Mouse (Mus musculus): Measurements from ENCODE around the gene Creb3l1.

The Creb3l1 gene

DNA sequence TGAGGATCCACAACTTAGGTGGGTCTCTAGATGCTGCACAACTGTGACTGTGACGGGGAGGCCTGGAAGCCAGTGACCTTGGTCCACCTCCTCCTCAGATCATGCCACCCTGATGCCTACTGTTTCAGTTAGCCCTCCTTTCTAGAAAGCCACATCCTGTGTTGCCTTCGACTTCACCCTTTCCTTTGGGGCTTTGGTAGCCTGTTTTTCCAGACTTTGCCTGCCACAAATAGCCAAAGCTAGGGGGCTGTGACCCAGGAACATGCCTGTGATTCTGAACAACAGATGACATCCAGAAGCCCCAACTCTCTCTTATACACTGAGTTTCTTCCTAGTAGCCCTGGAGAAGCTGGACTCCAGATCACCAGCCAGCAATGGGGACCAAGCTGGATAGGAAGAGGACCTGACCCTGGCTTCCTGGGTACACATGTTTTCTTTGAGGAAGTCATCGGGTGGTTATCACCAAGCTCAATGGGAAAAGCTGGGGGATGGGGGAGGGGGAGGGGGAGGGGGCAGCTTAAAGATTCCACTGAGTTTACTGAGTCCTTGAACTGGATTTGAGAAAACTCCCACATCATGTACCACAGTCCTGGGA is 59.6 kb downstream of the Creb3l1 start:
- no peak for DNase-seq (ENCODE audit: low read depth, low spot score)

DNA sequence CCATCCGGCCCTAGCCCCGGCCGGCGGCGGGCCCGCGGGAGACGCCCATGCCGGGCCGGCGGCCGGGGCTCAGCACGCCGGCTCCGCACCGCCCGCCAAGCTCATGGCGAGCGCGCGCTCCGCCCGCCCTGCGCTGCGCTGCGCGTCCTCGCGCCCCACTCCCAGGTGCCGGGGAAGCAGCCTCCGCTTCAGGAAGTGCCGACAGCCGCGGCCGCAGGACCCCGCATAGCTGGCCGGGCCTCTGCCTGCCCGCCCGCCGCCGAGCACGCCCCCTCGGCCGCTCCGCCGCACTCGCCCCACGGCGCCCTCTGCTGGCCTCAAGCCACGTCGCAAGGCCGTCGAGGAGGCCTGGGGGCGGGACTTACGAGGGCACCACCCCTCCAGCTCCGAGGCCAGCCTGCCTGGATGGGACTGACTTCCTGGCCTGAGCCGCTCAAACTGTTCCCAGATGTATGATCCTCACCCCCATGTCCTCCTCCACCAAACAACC is 60.8 kb downstream of the Creb3l1 start:
- peak; percentile 89 for DNase-seq (ENCODE audit: low read depth, low spot score)

DNA sequence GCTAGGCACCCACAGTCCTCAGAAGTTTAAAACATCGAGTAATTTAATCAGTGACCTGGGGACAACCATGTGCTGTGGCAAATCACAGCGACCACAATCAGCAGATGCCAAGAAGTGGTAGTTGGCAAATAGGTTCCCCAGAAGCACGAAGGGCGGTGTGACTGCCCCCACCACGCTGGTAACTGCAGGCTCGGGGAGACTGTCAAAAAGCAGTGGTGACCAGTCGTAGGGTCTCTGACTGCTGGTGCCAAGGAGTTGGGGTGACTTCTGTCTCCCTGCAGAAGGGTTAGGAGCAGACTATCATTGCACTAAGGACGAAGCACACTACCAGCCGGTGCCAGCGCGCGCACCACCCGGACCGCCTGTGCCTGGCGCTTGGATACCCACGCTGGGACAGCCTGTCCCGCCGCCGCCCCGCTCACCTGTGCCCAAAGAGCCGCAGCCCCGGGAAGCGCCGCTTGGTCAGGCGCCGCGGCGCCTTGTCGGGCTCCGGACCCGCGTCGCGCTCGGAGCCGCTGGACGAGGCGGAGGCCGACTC is 61.4 kb downstream of the Creb3l1 start:
- no peak for DNase-seq (ENCODE audit: low read depth, low spot score)

DNA sequence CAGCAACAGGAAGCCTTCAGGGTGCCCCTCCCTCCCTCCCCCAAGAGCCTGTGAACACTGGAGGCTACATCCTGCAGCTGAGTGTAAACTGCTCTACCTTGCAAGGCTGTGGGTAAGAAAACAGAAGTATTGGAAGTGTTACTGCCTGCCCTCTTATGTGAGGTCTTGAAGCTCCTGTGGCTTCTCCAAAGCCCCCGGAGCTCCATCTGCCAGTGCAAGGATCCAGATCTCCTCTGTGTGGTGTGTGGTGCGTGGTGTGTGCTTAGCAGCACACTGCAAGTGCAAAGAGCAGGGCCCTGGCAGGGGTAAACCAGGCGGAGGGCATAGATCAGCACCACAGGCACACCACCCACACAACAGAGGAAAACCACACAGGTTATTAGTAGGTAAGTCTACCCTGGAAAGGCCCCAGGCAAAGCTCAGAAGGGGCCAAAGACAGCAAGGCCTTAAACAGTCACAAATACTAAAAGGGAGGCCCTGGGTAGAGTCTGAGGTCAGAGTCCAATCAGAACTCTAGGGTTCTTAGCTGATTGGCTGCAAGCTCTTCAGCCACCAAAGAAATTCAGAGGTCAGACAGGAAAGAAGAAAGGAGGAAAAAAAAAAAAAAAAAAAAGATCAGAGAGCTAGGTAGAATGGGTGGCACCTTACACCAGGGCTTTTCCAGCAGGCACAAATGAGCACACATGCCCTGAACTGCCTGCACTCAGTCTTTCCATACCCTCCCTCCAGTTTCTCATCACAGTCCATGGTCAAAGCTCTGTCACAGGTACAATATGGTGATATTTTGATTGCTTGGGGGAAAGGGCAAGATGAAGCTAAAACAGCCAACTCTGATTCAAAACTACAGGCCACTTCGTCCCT is 62.2 kb downstream of the Creb3l1 start:
- DNase-seq (ENCODE audit: low read depth, low spot score), result no peak

DNA sequence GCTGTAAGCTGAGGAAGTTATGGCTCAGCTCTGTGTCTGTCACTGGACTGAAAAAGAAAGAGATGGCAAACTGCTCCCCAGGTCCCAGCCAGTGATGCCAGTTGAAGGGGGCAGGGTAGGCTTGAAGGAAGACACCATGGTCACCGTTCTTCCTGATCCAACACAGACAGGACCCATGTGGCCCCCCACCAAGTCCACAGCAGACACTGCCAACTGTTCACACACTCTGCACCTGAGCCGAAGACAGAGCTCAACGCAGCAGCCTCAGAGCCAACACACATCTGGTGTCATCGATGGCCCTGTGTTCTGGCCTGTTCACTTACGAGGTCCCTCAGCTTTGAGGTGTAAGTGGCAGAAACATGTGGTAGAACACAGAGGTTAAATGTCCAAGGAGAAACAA is 63.8 kb downstream of the Creb3l1 start:
- DNase-seq (ENCODE audit: low read depth, low spot score), result no peak

DNA sequence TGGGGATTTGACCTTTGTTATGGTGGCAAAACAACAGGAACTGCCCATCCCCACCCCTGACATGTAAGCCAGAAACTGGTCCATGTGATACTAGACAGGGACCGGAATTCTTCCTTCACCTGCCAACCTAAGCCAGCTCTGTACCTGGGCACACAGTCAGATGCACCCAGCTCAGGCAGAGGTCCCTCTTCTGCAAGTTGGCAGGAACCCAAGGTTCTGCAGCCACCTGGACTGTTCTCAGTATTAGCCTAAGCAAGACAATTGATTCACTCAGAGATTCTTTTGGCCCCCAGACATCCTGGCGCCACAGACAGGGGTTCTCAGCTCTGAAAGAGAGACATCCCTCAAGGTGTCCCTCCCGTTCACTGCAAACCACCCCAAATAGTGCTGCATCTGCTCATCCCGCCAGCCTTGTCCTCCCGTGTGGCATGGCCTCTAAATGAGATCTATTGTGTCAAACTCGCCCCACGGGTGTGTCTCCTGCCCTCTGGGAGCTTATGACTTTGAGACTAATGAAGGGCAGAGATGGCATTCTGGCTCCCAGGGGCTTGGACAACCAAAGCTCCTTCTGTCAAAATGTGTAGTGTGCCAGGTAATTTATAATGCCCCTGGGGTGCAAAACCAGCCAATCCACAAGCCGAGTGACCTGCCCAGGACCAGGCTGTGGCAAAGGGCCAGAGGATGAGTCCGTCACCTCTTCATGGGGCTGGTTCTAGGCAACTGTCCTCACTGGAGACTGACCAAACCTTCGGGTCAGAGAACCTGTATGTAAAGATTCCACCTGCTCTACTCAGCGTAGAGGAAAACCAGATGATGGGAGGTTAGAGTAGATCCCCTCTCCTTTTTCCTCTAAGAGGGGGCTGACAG is 64.5 kb downstream of the Creb3l1 start:
- DNase-seq (ENCODE audit: low read depth, low spot score), result no peak

DNA sequence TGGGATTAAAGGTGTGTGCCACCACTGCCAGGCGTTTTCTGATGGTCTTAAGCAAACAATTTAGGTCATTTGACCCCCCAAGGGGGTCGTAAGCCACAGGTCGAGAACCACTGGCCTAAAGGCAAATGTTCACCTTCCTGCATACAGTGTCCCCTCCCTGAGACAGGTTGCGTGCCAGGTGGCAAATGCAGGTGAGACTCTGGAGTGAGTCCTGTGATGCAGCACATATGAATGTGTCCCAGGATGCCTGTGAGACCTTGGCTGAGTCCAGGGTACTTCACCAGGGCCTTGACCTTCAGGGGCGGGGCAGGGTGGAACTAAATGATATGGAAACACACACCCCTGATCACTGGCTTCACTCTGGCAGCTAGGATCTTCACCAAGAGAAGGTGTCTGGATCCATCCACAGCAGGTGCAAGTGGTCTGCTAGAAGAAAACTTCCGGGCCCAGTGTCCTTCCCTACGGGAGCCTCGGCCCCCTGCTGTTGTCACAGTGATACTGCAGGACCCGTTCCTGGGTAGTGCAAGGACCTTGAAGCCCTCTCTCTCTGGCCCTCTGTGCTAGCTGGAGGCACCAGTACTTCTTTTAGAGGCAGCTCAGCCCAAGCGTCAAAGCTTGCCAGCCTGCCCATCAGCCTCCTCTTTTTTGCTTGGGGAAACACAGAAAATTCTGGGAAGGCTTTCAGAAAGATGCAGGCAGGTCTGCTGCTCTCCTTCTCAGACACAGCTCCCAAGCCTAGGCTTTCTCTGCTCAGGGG is 65.4 kb downstream of the Creb3l1 start:
- DNase-seq (ENCODE audit: low read depth, low spot score), result no peak

DNA sequence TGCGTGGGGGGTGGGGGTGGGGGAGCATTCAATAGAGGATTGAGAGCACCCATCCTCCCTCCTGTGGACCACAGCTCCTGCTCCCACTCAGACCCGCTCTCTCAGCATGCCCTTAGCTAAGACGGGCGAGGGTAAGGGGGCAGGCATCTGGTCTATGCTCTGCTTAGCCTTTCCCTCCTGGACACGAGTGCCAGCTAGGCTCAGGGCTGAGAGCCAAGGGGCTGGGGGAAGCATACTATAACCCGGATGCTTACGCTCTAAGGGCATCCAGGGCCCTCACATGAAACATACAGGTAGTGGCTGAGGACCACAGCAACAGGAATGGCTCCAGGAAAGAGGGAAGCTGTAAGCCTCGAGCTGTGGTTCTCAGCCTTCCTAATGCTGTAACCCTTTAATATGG is 66.3 kb downstream of the Creb3l1 start:
- no peak for DNase-seq (ENCODE audit: low read depth, low spot score)

DNA sequence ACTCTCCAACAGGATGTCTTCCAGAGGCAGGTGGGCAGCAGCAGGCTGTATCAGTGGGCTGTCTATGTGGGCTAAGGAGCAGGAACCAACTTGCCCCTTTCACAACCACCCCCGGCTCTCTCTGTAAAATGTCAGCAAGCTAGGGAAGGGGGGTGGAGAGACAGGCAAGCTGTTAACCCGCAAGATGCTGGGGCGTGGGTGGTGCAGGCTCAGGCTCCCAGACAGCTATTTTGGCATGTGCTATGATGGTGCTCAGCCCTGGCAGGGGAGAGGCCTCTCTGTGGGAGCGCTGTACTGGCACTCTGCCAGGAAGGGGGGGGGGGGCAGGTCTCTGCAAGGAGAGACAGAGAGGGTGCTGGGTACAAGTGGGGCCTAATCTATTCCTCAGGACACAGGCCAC is 67.2 kb downstream of the Creb3l1 start:
- no peak for DNase-seq (ENCODE audit: low read depth, low spot score)

DNA sequence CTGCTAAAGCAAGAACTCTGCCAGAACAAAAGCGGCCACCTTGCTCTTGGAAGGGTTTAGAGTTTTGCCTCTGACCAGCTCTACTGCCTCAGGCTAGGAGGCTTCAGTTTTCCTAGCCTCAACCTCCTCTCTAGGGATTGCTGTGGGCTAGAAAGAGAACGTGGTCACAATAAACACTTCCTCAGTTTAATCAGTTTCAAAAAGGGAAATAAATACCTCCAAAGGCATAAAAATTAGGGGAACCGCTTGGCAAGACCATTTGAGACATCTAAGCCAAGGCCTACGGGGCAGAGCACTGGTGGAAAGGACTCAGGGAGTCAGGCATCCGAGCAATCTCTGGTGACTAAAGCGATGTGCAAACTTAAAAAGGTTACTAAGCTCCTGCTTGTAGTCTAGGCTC is 68.4 kb downstream of the Creb3l1 start:
- DNase-seq (ENCODE audit: low read depth, low spot score), result no peak

DNA sequence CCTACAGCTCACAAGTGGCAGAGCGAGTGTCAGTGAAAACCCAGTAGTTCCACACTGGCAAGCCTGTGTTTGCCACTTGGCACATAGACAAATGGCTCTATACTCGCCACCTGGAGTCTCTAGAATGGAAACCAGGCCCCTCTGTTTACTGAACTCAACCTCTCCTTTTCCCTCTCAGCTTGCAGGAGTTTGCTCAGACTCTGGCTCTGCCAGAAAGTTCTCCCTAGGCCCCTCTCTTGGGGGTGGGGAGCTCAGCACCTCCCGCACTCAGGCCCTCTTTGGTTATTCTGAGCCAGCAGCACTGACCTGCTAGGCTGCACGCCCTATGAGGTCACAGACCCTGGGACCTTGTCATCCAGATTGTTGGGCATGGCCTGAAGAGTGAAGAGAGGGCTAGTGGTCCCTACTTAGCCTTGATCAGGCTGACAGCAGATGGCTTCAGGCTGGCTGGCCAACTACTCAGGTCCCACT is 69.1 kb downstream of the Creb3l1 start:
- no peak for DNase-seq (ENCODE audit: low read depth, low spot score)

DNA sequence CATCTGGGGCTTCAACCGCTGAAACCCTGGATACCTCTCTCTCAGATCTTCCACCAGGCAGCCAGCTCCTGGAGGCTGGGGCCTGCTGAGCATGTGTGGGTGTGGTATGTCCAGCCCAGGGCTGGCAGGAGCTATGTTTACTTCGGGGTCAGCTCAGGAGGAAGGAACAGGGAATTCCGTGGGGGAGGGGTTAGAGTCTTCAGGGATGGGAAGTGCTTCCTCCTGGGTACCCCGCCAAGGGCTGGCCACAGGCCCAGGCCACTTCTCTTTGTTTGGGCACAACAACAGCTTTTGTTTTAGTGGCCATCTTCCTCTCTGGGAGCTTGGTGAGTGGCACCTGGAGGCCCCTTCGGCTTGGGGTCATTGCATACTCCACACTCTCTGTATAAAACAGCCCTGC is 70.5 kb downstream of the Creb3l1 start:
- no peak for DNase-seq (ENCODE audit: low read depth, low spot score)

DNA sequence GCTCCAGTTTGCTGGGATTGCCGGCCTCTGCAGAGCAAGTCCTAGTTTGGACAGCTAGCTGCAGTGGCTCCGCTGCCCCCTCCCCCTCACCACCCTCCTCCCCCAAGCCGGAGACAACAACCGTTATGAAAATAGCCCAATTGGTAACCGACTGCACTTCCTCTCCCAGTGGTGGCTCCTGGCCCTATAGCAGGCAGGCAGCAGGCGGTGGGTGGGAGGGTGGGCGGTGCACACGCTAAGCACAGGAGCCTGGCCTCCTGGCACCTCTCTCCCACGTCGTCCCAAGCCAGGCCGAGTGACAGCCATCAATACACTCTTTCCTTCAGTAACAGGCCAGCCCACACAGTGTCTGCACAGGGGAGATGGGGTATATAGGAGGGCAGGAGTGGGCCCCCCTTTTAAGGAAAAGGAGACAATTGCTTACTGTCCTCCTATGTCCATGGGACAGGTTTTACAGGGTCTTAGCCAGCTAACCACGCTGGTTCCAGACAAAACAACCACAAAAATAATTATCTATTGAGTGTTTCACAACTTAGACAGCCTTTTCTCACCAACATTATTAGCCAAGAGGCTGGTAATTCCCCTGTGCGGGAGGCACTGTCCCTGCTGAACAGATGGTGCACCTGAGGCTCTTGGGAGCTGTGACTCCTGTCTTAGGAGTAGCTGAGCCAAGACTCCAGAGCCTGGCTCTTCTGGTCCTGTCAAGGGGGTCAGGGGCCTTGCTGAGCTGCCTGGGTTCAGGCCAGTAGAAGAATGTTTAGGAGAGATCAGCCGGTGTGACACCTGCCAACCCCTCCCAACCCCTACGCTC is 73.8 kb downstream of the Creb3l1 start:
- DNase-seq (ENCODE audit: low read depth, low spot score), result no peak

DNA sequence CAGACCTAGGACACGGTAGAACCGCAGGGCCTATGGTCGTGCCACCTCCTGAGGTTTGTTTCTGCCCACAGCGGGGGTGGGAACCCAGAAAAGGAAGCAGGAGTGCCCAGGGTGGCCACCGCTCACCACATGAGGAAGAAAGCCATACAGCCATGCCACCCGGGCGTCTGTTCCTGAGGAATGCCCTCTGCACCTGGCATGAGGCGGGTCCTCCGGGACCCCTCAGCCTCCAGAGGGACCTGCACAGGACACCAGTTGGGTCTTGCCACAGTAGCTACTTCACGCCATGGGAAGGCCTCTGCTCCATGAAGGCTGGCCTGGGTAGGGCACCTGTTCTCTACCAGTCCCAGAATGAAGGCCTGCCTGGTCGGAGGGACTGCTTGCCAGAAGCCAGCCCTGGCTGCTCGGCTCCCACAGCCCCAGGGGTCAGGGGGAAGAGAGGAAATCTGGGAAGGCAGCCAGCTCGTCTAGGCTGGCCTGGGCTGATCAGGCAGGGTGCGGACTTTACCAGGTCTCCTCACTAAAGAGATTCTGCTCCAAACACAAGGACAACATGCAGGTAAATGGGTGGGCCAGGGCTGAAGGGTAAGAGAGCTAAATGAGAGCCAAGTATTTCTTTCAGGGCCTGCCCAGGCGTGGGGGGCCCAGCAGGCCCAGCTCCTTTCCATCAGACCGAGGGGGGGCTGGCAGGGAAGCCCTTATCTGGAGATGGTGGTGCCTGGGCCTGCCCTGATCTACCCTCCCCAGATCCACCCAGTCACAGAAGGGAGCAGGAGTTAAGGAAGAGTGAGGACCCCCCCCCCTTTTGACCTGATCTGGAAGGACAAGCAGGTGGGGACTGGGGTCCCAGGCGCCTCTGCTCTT is 74.7 kb downstream of the Creb3l1 start:
- no peak for DNase-seq (ENCODE audit: low read depth, low spot score)

DNA sequence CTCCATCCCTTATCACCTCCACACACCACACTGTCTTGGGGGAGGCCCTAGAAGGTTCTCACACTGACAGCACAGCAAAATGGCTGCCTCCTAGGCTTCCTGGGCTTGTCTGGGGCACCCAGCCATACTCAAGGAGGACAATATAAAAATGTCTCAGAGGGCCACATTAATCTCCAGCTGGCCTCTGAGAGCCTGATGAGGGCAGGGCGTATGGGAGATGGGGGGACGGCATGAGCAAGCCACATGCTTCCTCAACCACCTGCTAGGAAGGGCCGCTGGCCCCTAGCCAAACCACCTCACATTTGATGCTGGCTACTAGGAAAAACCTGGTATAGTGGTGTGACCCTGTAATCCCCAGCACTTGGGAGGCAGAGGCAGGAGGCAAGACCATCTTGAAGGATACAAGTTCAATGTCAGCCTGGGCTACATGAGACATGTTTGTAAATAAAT is 75.5 kb downstream of the Creb3l1 start:
- no peak for DNase-seq (ENCODE audit: low read depth, low spot score)

DNA sequence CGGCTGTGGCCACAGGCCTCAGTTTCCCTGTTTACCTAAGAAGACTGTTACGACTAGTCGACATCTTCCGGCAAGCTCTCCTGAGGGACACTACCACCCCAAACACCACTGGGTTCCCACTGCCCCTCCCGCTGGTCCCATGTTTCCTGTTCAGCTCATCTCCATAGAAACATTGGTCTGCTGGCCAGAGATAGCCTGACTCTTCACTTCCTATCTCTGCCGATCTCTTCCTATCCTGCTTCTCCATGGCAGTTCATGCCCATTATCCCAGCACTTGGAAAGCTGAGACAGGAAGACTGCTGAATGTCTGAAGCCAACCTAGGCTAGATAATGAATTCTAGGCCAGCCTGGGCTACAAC is 76.2 kb downstream of the Creb3l1 start:
- DNase-seq (ENCODE audit: low read depth, low spot score), result no peak

DNA sequence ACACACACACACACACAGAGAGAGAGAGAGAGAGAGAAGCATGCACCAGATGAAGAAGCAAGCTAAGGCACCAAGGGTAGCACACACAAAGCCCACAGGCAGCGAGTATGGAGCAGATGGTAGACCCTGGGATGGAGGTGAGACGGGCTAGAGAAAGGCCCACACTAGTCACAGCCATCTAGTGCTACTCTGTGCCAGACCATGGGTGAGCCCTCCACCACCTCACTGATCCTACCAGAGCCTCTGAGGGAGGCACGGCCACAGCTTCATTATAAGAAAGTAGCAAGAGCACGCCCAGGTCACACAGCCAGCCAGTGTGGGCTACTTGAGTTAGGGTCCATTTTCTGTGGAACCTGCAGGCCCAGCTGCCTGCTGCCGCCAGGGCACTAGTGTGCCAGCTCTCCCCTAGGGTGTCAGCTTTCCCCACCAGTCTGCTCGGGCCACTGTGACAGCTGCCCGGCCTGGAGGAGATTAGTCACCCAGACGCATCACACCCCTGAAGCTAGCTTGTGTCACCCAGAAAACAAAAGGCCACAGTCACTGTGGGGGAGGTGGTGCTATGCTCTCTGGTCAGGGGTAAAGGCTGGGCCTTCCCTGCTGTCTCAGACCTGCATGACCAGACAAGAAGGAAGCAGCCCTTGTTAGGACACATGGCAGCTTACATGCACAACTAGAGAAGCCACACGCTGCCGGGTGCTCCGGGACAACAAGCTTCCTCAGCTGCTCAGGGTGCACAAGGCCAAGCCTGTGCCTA is 76.7 kb downstream of the Creb3l1 start:
- no peak for DNase-seq (ENCODE audit: low read depth, low spot score)

DNA sequence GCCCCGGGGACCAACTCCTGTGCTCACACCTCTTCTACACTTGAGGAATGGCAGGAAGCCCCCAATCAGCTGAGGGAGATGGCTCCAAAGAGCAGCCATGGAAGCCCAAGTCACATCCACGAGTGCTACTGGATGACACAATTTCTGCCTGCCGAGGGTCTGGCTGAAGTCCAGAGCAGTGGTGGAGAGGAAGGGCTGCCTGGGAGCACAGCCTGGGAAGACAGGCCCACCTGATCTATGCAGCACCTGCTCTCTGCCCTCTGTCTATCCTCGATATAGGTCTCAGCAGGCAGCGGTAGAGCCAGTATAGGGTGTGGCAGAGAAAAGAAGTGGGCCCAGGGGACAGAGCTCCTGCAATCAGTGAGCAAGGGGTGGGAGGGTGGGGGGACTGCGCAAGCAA is 77.5 kb downstream of the Creb3l1 start:
- no peak for DNase-seq (ENCODE audit: low read depth, low spot score)

DNA sequence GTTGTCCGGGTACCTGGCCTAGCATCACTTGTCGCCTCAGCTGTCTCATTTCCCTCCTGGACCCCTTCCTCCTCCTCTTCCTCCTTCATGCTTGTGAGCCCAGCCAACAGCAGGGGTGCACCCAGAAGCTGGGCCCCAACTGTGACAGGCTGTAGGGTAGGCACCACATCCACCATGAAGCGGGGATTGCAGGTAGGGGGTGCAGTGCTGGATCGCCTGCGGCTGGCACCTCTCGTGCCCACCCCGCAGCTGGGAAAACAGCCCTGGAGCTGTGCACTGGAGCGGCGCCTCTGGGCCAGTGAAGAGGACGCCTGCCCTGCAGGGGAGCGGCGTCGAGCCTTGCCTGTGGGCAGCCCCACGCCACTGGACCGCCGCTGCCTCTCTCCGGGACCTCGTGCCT is 78.8 kb downstream of the Creb3l1 start, which contains the start of gene Gm9821:
Gene Gm9821, plus strand, starts transcription at position 221 of the 400 bp plus-strand sequence.
- DNase-seq (ENCODE audit: low read depth, low spot score), result no peak
